Mouse (Mus musculus) midbrain, embryonic 16.5 days (tissue): ENCODE data around the gene Zfp82. TPM values are rescaled to one million over a fixed set of nuclear protein-coding genes. Genes with fewer than 3 reads are reported as not detected.

Source experiments
- ATAC-seq: fragments of 200-750 bp; cut with Nextera tagmentation; 2 replicates; pipeline ENCODE4 v1.8.0; 2017; ENCODE audit warnings: moderate TSS enrichment
- H3K27ac ChIP-seq: fragments of 300-500 bp; sonication (generic); 2 replicates; pipeline ENCODE4 v1.5.1; 2014; ENCODE audit warnings: mild to moderate bottlenecking, low read length, mixed read lengths
- H3K27me3 ChIP-seq: fragments of 300-500 bp; sonication (generic); 2 replicates; pipeline ENCODE4 v1.6.1; 2014; ENCODE audit warnings: low read depth, low read length, mixed read lengths; ENCODE audit not compliant: control insufficient read depth, insufficient read depth
- H3K36me3 ChIP-seq: fragments of 300-500 bp; sonication (generic); 2 replicates; pipeline ENCODE4 v1.6.1; 2014; ENCODE audit warnings: mild to moderate bottlenecking, low read length, moderate library complexity, mixed read lengths; ENCODE audit not compliant: control insufficient read depth, insufficient read depth
- H3K4me1 ChIP-seq: fragments of 300-500 bp; sonication (generic); 2 replicates; pipeline ENCODE4 v1.6.1; 2014; ENCODE audit warnings: mild to moderate bottlenecking, low read length, mixed read lengths; ENCODE audit not compliant: control insufficient read depth, insufficient read depth
- H3K4me2 ChIP-seq: fragments of 300-500 bp; sonication (generic); 2 replicates; pipeline ENCODE4 v1.6.1; 2014; ENCODE audit warnings: mild to moderate bottlenecking, low read length, mixed read lengths
- H3K4me3 ChIP-seq: fragments of 300-500 bp; sonication (generic); 2 replicates; pipeline ENCODE4 v1.5.1; 2014; ENCODE audit warnings: low read depth, mild to moderate bottlenecking, low read length, moderate library complexity, mixed read lengths
- H3K9ac ChIP-seq: fragments of 300-500 bp; sonication (generic); 2 replicates; pipeline ENCODE4 v1.6.1; 2014; ENCODE audit warnings: low read depth, low read length, mixed read lengths
- H3K9me3 ChIP-seq: fragments of 300-500 bp; sonication (generic); replicated peaks from 2 replicates; pipeline ENCODE4 v1.6.1; 2014; ENCODE audit warnings: mild to moderate bottlenecking, low read length, mixed read lengths; ENCODE audit not compliant: control insufficient read depth, poor library complexity, severe bottlenecking
- WGBS: fragments of 180-500 bp; shearing (Covaris S2); extraction: QIAGEN DNeasy Blood & Tissue Kit; methylation state at CpG from one replicate; pipeline ENCODE4 v1.1.7; 2014; 5-methylcytosine and 5-hydroxymethylcytosine counted together
- polyA plus RNA-seq: library from polyadenylated mRNA; unstranded; fragments of >200 nt; fragmentation: Nextera tagmentation; extraction: Ambion mirVana; gene quantifications from 2 replicates; pipeline ENCODE4 v1.2.1, GENCODE M21; 2015

Zfp82 gene
- polyA plus RNA-seq, 1 experiment from 2014 or later: 10.2 TPM

DNA sequence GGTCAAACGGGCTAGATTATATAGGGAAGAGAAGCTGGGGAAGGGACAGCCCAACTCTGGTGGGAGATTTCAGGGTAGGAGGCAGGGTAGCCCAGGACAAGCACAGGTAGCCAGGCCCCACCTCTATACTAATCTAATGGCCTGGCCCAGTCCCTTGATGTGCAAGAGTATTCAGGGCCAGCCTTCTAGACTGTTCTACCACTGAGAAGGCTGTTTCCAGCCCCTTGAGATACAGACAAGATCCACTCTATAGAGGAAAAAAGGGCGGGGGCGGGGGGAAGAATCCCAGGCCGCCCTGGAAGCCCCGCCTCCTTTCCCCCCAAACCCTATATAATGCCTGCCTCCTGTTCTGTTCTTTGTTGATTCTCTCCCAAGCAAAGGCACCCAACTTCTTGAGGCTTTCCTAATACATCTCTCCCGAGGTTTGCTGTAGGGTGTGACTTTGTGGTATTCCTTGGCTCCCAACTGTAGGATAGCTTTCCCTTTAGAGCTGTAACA lies 21.3 kb upstream of the Zfp82 start:
- Histone ChIP-seq H3K27ac (peak overlapping the region; percentile 98), H3K9me3 (no peaks in the 10 kb centered on the region), H3K4me1 (peaks cover 30% of the 10 kb centered on the region), H3K4me2 (peak overlapping the region; percentile 74), H3K36me3 (no peaks in the 10 kb centered on the region), H3K4me3 (peak overlapping the region; percentile 78; the same call in 1 of the 2 replicates), H3K9ac (peak overlapping the region; percentile 94; the same call in 1 of the 2 replicates), H3K27me3 (no peaks in the 10 kb centered on the region)
- WGBS: 80% methylated on average over 6 of the region's 6 CpGs
- no peak for ATAC-seq

DNA sequence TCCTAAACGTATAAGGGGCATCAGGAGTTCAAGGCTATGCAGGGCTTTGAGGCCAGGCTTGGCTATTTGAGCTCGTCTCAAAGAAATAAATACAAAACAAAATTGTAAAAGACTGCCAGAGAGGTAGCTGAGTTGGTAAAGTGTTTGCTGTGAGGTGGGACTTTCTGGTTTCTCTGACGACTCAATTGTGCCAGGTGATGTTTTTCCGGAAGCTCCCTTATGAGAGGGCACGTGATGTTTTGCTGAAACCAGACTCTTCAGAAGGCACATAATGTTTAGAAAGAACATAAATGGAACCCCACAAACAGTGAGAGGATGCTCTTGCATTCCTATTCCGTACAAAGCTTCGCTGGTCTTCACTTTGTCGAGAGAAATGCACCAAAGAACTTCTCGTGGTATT lies 20.0 kb upstream of the Zfp82 start:
- no peak for ATAC-seq
- Histone ChIP-seq H3K9ac (no peak overlapping the region), H3K9me3 (no peaks in the 10 kb centered on the region), H3K27ac (no peak overlapping the region), H3K36me3 (no peaks in the 10 kb centered on the region), H3K27me3 (no peaks in the 10 kb centered on the region), H3K4me2 (no peak overlapping the region), H3K4me3 (no peak overlapping the region), H3K4me1 (peaks cover 39% of the 10 kb centered on the region)
- 88% methylated on average over 9 of the region's 9 CpGs for WGBS

DNA sequence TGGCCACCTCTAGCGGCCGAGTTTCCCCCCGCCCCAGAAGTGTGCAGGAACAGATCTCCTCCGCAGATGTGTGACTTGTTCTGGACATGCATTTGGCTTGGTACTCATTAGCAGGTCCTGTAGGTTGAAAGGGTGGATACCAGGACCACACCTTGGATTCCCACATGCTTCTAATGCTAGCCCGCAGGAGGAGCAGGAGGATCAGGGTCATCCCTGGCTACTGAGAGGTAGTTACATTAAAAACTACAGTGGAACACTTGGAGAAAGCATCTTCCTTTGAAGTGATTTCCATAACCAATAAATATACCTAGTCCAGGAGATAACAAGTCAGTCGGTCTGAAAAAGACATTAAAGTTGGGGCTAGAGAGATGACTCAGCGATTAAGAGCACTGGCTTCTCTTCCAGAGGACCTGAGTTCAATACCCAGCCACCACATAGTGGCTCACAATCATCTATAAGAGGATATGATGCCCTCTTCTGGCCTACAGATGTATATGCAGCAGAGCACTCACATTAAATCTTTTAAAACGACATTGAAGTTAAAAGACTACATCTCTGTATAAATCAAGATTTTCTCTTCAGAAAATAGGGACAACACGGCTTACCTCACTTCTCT lies 18.4 kb upstream of the Zfp82 start:
- Histone ChIP-seq H3K4me3 (peak overlapping the region; percentile 59), H3K9me3 (no peaks in the 10 kb centered on the region), H3K4me2 (peak overlapping the region; percentile 65), H3K9ac (peak overlapping the region; percentile 74), H3K27ac (peak overlapping the region; percentile 89), H3K4me1 (peaks cover 30% of the 10 kb centered on the region), H3K27me3 (no peaks in the 10 kb centered on the region), H3K36me3 (peaks cover 6% of the 10 kb centered on the region)
- ATAC-seq: peak; percentile 15
- WGBS: 5% methylated on average over 9 of the region's 9 CpGs

DNA sequence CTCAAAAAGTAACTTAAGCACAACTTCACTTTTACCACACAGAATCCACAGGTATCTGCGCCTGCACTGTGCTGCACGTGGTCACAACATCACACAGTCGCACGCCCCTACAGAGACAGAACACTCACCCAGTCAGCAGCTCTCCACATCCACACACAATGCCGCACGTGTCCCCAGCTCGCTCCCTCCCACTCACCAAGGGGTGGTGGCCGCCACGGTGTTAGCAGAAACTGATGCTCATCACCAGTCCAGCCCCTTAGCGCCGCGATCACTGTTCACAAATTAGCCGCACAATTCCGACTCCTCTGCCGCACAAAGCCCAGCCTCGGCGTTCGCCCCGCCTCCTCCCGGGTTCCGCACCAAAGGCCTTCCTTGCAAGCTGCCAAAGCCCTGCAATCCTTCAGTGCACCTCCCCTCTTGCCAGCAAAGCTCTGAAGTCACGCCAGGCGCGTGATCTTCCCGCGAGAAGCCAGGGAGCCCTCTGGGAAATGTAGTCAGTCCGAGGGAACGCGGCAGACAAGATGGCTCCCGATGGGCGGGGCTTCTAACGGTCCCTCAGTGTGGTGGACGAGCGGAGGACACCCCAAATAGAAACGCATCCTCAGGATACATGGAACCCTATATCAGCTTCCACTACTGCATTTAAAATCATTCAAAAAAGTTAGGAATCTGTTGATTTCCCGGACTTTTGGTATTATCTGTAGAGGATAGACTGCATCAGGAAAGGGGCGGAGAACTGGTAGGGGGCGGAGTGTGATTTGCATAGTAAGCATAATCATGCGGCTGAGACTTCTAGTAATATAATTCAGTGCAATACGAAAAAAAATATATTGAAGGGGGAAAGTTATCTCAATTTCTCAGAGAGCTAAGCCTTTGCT lies 17.6 kb upstream of the Zfp82 start, which contains the start of the genes Gm26920 and Zfp566:
Gene Gm26920, minus strand, starts transcription at position 319 of the 878 bp plus-strand sequence.
Gene Zfp566, minus strand, starts transcription at position 436 of the 878 bp plus-strand sequence.
- Histone ChIP-seq H3K9ac (peak within 1 kb of the TSS; percentile 74), H3K27me3 (no peaks in the 10 kb centered on the region), H3K4me3 (peak within 1 kb of the TSS; percentile 59), H3K4me2 (peak within 1 kb of the TSS; percentile 97), H3K4me1 (peaks cover 28% of the 10 kb centered on the region), H3K27ac (peak within 1 kb of the TSS; percentile 89), H3K36me3 (peaks cover 13% of the 10 kb centered on the region), H3K9me3 (no peaks in the 10 kb centered on the region)
- ATAC-seq: peak; percentile 92
- WGBS: under 1% methylated on average over 40 of the region's 40 CpGs

DNA sequence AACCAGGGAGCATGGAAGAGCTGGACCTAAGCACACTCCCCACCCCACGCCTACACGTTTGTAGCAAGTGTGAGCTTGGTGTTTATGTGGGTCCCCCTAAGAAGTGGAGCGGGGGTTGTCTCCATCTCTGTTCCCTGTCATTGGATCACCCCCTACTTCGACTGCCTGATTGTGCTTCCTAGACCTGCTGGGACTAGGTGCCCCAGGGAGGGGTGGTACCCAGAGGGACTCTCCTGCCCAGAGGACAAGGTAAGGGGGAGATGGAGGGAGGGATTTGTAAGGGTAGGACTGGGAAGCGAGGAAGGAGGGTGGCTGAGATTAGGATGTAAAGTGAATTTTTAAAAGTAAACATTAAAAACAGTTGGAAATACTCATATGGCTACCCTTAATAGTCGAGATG lies 16.7 kb upstream of the Zfp82 start:
- H3K9ac ChIP-seq: peak overlapping the region; percentile 74
- 15% methylated on average over 6 of the region's 6 CpGs for WGBS
- no peak for ATAC-seq
- H3K9me3 ChIP-seq: no peaks in the 10 kb centered on the region
- peak overlapping the region; percentile 59 for H3K4me3 ChIP-seq
- peaks cover 21% of the 10 kb centered on the region for H3K36me3 ChIP-seq
- peaks cover 28% of the 10 kb centered on the region for H3K4me1 ChIP-seq
- no peaks in the 10 kb centered on the region for H3K27me3 ChIP-seq
- peak overlapping the region; percentile 97 for H3K4me2 ChIP-seq
- H3K27ac ChIP-seq: no peak overlapping the region

DNA sequence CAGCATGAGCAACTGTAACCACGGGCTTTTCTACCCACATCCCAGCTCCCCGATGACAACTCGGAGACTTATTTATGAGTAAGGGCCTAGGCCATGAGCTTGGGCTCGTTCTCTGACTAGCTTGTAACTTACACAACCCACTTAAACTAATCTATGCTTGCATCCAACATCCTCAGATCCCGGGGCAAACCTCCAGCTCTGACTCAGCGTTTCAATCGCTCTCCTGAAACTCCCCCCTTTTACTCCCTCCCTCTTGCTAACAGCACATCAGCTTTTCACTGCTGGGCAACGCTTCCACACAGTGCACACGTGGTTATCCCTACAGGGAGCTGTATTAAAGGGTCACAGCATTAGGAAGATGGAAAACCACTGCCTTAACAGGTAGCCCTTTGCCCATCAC lies 13.8 kb upstream of the Zfp82 start:
- Histone ChIP-seq H3K4me3 (no peak overlapping the region), H3K4me2 (no peak overlapping the region), H3K9me3 (no peaks in the 10 kb centered on the region), H3K36me3 (peaks cover 25% of the 10 kb centered on the region), H3K27me3 (no peaks in the 10 kb centered on the region), H3K4me1 (peaks cover 24% of the 10 kb centered on the region), H3K9ac (no peak overlapping the region), H3K27ac (no peak overlapping the region)
- no peak for ATAC-seq
- WGBS: 95% methylated on average over 9 of the region's 9 CpGs

DNA sequence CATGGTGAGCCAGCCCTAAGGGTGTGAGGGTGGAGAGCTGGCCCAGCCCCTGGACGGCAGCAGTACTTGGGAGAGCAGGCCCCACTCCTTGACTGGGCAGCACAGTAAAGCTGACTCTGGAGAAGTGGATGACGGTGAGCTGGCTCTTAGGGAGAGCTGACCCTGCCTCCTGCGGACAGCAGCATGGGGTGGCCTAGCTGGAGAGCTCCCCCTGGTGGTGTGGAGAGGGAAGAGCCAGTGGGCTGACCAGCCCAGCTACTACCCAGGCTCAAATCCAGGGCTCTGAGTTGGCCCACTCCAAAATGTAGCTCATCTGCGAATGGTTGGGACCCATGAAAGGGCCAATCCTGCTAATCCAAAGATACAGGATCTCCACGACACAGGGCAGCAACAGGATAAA lies 8.1 kb downstream of the Zfp82 start:
- H3K4me3 ChIP-seq: no peak overlapping the region
- H3K9me3 ChIP-seq: no peaks in the 10 kb centered on the region
- no peak overlapping the region for H3K9ac ChIP-seq
- no peak overlapping the region for H3K27ac ChIP-seq
- 83% methylated on average over 5 of the region's 5 CpGs for WGBS
- ATAC-seq: no peak
- H3K4me1 ChIP-seq: no peaks in the 10 kb centered on the region
- no peak overlapping the region for H3K4me2 ChIP-seq
- peaks cover 24% of the 10 kb centered on the region for H3K36me3 ChIP-seq
- H3K27me3 ChIP-seq: no peaks in the 10 kb centered on the region

DNA sequence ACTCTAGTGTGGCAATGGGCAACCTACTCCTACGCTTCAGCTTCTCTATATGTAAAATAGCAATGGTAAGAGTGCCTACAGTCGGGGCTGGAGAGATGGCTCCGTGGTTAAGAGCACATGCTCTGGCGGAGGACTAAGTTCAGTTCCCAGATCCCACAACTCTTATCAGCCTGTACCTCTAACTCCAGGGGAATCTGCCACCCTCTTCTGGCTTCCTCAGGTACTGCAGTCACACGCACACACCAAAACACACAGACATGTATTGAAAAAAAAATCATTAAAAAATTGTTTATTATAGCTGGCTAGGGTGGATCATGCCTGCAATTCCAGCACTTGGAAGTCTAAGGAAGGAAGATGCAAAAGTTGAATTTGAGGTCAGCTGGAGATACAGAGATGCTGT lies 10.2 kb downstream of the Zfp82 start:
- peaks cover 24% of the 10 kb centered on the region for H3K36me3 ChIP-seq
- ATAC-seq: no peak

DNA sequence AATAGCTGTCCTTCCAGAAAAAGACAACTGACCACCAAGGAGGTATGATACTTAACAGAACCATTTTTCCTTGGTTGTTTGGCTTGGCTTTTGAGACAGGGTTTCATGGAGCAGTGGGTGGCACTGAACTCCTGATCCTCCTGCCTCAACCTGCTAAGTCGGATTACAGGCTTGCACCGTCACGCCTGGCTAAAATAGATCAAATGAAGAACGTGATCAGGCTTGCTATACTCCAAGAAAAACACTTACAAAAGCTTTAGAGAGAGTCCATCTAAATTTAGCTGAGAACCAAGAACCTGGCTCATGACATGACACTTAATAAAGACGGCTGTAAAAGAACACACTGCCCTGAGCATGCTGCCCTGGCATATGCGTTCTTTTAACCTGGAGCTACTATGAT lies 12.4 kb downstream of the Zfp82 start:
- 58% methylated on average over 6 of the region's 6 CpGs for WGBS
- H3K4me3 ChIP-seq: no peak overlapping the region
- no peak overlapping the region for H3K27ac ChIP-seq
- H3K9ac ChIP-seq: no peak overlapping the region
- H3K4me2 ChIP-seq: no peak overlapping the region
- no peaks in the 10 kb centered on the region for H3K27me3 ChIP-seq
- no peak for ATAC-seq
- H3K4me1 ChIP-seq: no peaks in the 10 kb centered on the region
- H3K9me3 ChIP-seq: no peaks in the 10 kb centered on the region
- peaks cover 33% of the 10 kb centered on the region for H3K36me3 ChIP-seq

More for the DNA sequence above, 10.2 kb downstream of the Zfp82 start:
- no peak overlapping the region for H3K4me2 ChIP-seq
- H3K27me3 ChIP-seq: no peaks in the 10 kb centered on the region
- no peaks in the 10 kb centered on the region for H3K4me1 ChIP-seq
- WGBS: 89% methylated on average over 5 of the region's 5 CpGs
- H3K4me3 ChIP-seq: no peak overlapping the region
- H3K9ac ChIP-seq: no peak overlapping the region
- no peak overlapping the region for H3K27ac ChIP-seq
- no peaks in the 10 kb centered on the region for H3K9me3 ChIP-seq
